Mouse (Mus musculus) ES-Bruce4 (cell line): ENCODE data around the gene 4930524J08Rik. TPM values are rescaled to one million over a fixed set of nuclear protein-coding genes. Genes with fewer than 3 reads are reported as not detected.
A peak's percentile ranks its signal among the peaks of the same experiment; 100 is the strongest.

ENCODE experiments used
- H3K27ac ChIP-seq: 2 replicates; pipeline ENCODE4 v1.5.1; 2012; ENCODE audit warnings: low read length, inconsistent platforms; ENCODE audit not compliant: insufficient read depth
- H3K27me3 ChIP-seq: 2 replicates; pipeline ENCODE4 v1.6.1; 2012; ENCODE audit warnings: mild to moderate bottlenecking, low read length, inconsistent platforms; ENCODE audit not compliant: control insufficient read depth, poor library complexity, insufficient read depth, severe bottlenecking
- H3K36me3 ChIP-seq: 2 replicates; pipeline ENCODE4 v1.6.1; 2012; ENCODE audit warnings: inconsistent platforms, mild to moderate bottlenecking, low read length, moderate library complexity; ENCODE audit not compliant: control insufficient read depth, poor library complexity, insufficient read depth, severe bottlenecking
- H3K4me1 ChIP-seq: one replicate; pipeline ENCODE4 v1.8.1; 2011; ENCODE audit warnings: low read length; ENCODE audit not compliant: control insufficient read depth, insufficient read depth
- H3K4me3 ChIP-seq: 2 replicates; pipeline ENCODE4 v1.5.1; 2011; ENCODE audit warnings: low read depth, mild to moderate bottlenecking, low read length
- H3K9ac ChIP-seq: 2 replicates; pipeline ENCODE4 v1.6.1; 2012; ENCODE audit warnings: low read depth, mild to moderate bottlenecking, inconsistent platforms; ENCODE audit not compliant: poor library complexity, severe bottlenecking
- H3K9me3 ChIP-seq: replicated peaks from 2 replicates; pipeline ENCODE4 v1.6.1; 2012; ENCODE audit warnings: mild to moderate bottlenecking, low read length, inconsistent platforms; ENCODE audit not compliant: control insufficient read depth, poor library complexity, insufficient read depth, severe bottlenecking
- CTCF ChIP-seq: IDR thresholded peaks from one replicate; pipeline ENCODE4 v1.8.1; 2011; ENCODE audit warnings: low read depth, low read length
- EP300 ChIP-seq: IDR thresholded peaks from 2 replicates; pipeline ENCODE4 v1.6.1; 2011; ENCODE audit warnings: low read depth, low read length; ENCODE audit not compliant: insufficient read depth
- POLR2A ChIP-seq: IDR thresholded peaks from one replicate; pipeline ENCODE4 v1.8.1; 2011; ENCODE audit warnings: low read length; ENCODE audit not compliant: insufficient read depth
- polyA plus RNA-seq: library from polyadenylated mRNA; stranded (reverse); fragments of >200 nt; gene quantifications from 2 replicates; pipeline ENCODE4 v1.2.4, GENCODE M21; 2011; ENCODE audit warnings: low read depth; ENCODE audit not compliant: missing spikeins, insufficient read depth, insufficient read length

The 4930524J08Rik gene
- polyA plus RNA-seq, 1 experiment: not detected

- no peaks in the 10 kb centered on the region for H3K9me3 ChIP-seq
- H3K27ac ChIP-seq: no peak overlapping the region
- TF ChIP-seq CTCF (no peak), POLR2A (no peak), EP300 (no peak)
- no peaks in the 10 kb centered on the region for H3K36me3 ChIP-seq
- H3K4me1 ChIP-seq: no peaks in the 10 kb centered on the region
- no peak overlapping the region for H3K9ac ChIP-seq
- no peak overlapping the region for H3K4me3 ChIP-seq
- H3K27me3 ChIP-seq: no peaks in the 10 kb centered on the region
Observed at GRCm38 (mm10) chr5:100007040-100007375, 28.1 kb downstream of the 4930524J08Rik start.

GRCm38 (mm10) chr5:100008485-100008884 lies 29.6 kb downstream of the 4930524J08Rik start:
- Histone ChIP-seq H3K9ac (no peak overlapping the region), H3K36me3 (no peaks in the 10 kb centered on the region), H3K4me3 (no peak overlapping the region), H3K27ac (no peak overlapping the region), H3K27me3 (no peaks in the 10 kb centered on the region), H3K4me1 (no peaks in the 10 kb centered on the region), H3K9me3 (no peaks in the 10 kb centered on the region)
- TF ChIP-seq POLR2A (no peak), CTCF (peak; percentile 47), EP300 (no peak)

GRCm38 (mm10) chr5:100012599-100012998 lies 33.7 kb downstream of the 4930524J08Rik start:
- no peak overlapping the region for H3K4me3 ChIP-seq

GRCm38 (mm10) chr5:100020089-100020488 lies 41.2 kb downstream of the 4930524J08Rik start:
- H3K27ac ChIP-seq: no peak overlapping the region
- H3K27me3 ChIP-seq: no peaks in the 10 kb centered on the region
- H3K4me1 ChIP-seq: no peaks in the 10 kb centered on the region
- no peak overlapping the region for H3K9ac ChIP-seq
- no peaks in the 10 kb centered on the region for H3K36me3 ChIP-seq
- TF ChIP-seq EP300 (no peak), CTCF (no peak), POLR2A (no peak)
- no peak overlapping the region for H3K4me3 ChIP-seq
- H3K9me3 ChIP-seq: no peaks in the 10 kb centered on the region

More at GRCm38 (mm10) chr5:100012599-100012998, 33.7 kb downstream of the 4930524J08Rik start:
- no peaks in the 10 kb centered on the region for H3K9me3 ChIP-seq
- H3K27ac ChIP-seq: no peak overlapping the region
- no peaks in the 10 kb centered on the region for H3K27me3 ChIP-seq
- no peaks in the 10 kb centered on the region for H3K4me1 ChIP-seq
- H3K9ac ChIP-seq: no peak overlapping the region
- no peak for TF ChIP-seq CTCF
- no peak for TF ChIP-seq EP300
- TF ChIP-seq POLR2A: no peak
- no peaks in the 10 kb centered on the region for H3K36me3 ChIP-seq

GRCm38 (mm10) chr5:100024403-100024802 lies 45.5 kb downstream of the 4930524J08Rik start:
- TF ChIP-seq CTCF: no peak
- no peak for TF ChIP-seq EP300
- TF ChIP-seq POLR2A: no peak
- no peaks in the 10 kb centered on the region for H3K27me3 ChIP-seq
- H3K36me3 ChIP-seq: no peaks in the 10 kb centered on the region
- H3K9ac ChIP-seq: no peak overlapping the region
- H3K4me1 ChIP-seq: no peaks in the 10 kb centered on the region
- no peaks in the 10 kb centered on the region for H3K9me3 ChIP-seq
- H3K4me3 ChIP-seq: no peak overlapping the region
- H3K27ac ChIP-seq: no peak overlapping the region

GRCm38 (mm10) chr5:100024868-100025267 lies 46.0 kb downstream of the 4930524J08Rik start:
- TF ChIP-seq POLR2A: no peak
- TF ChIP-seq EP300: no peak
- TF ChIP-seq CTCF: no peak
- H3K27me3 ChIP-seq: no peaks in the 10 kb centered on the region
- H3K27ac ChIP-seq: no peak overlapping the region
- H3K4me3 ChIP-seq: no peak overlapping the region
- no peaks in the 10 kb centered on the region for H3K36me3 ChIP-seq
- no peaks in the 10 kb centered on the region for H3K4me1 ChIP-seq
- H3K9ac ChIP-seq: no peak overlapping the region
- H3K9me3 ChIP-seq: no peaks in the 10 kb centered on the region

Other genes with a start within 250 kb of the 4930524J08Rik start
- 1.9 and 2.4 TPM in 2 replicates for gene Rasgef1b, start 250.0 kb upstream of the 4930524J08Rik start, polyA plus RNA-seq
- not detected in 2 replicates for gene Vamp9, start 72.8 kb upstream of the 4930524J08Rik start, polyA plus RNA-seq
- 605 and 625 TPM in 2 replicates for gene Hnrnpd, start 123 bp upstream of the 4930524J08Rik start, polyA plus RNA-seq
- 327 and 346 TPM in 2 replicates for gene Hnrnpdl, start 60.6 kb downstream of the 4930524J08Rik start, polyA plus RNA-seq
- 43.4 and 50.6 TPM in 2 replicates for gene Enoph1, start 60.9 kb downstream of the 4930524J08Rik start, polyA plus RNA-seq
- gene Tmem150c, start 180.7 kb downstream of the 4930524J08Rik start, polyA plus RNA-seq: 1.1 and 1.2 TPM in 2 replicates